Mouse (Mus musculus) bone marrow macrophage, adult 2 months (primary cell): ENCODE data around the gene Wdcp.

Source experiments
- CTCF ChIP-seq: IDR thresholded peaks from 2 replicates; pipeline ENCODE4 v1.5.1; 2012; ENCODE audit warnings: low read depth, mild to moderate bottlenecking, low read length, moderate library complexity
- POLR2A ChIP-seq: IDR thresholded peaks from 2 replicates; pipeline ENCODE4 v1.6.1; 2012; ENCODE audit warnings: mild to moderate bottlenecking, low read depth, low read length, borderline replicate concordance

GRCm38 (mm10) chr12:4889251-4889650 is 46.1 kb downstream of the Wdcp start:
- TF ChIP-seq CTCF (no peak), POLR2A (no peak)
